Mouse (Mus musculus) c-Kit-positive CD71-positive TER-119-negative erythroid progenitor cells, embryonic 14.5 days (primary cell): Measurements from ENCODE around the gene Gm14410.
"Not testable (repeated sequence)": the region's sequence is repeated elsewhere in the genome, so short reads cannot be mapped to it uniquely, and the experiment has no call there.

Experiments
- DNase-seq: peaks from one replicate; pipeline ENCODE4 v3.0.0-alpha.2; 2013; ENCODE audit warnings: low read depth

Gene Gm14410

GRCm38 (mm10) chr2:177206341-177206740 is at the start of gene Gm14410:
Gm14410 (minus strand) TSS chr2:177206421.
- not testable (repeated sequence) for DNase-seq

GRCm38 (mm10) chr2:177247449-177247848 is 41.2 kb upstream of the Gm14410 start:
- DNase-seq = not testable (repeated sequence)

- DNase-seq = not testable (repeated sequence)
Observed at GRCm38 (mm10) chr2:177230461-177230860, 24.2 kb upstream of the Gm14410 start.

GRCm38 (mm10) chr2:177172749-177173148 is 33.5 kb downstream of the Gm14410 start:
- DNase-seq = not testable (repeated sequence)
